Mouse (Mus musculus): ENCODE results near the gene Slc44a3.
A peak's percentile ranks its signal among the peaks of the same experiment; 100 is the strongest.

The Slc44a3 gene

DNA sequence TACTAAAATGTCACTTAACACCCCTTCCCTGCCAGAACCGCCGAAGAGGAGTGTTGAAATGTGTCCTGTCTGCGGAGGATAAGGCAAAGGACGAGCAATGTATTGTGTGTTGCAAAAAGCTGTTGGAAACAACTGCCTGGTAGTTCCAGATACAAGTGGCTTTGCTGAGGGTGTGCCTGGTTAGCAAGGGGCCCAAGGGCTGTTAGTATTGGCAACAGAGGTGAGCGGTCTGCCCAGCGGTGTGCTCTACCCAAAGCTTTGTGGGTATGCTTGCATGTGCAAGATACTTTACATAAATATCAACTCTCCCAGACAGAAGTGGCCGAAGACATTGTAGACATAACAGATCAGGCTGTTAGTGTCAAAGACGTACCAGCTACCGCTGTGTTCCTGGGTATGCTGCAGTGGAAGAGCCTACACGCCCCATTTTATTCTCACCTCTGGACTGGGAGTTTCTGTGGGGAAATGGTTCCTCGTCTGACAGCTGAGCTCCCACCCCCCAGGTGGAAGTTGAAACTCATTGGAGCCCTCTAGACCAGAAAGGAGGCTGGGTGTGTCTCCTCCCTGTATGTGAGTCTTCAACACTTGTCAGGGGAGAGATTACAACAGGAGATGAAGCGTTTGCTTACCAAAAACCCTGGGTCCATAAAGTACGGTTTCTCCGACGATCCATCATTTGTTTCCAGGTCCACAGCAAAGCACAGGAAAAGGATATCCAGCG, 71.6 kb downstream of the Slc44a3 start:
- DNase-seq (ENCODE audit: low read depth, low spot score) = no peak

DNA sequence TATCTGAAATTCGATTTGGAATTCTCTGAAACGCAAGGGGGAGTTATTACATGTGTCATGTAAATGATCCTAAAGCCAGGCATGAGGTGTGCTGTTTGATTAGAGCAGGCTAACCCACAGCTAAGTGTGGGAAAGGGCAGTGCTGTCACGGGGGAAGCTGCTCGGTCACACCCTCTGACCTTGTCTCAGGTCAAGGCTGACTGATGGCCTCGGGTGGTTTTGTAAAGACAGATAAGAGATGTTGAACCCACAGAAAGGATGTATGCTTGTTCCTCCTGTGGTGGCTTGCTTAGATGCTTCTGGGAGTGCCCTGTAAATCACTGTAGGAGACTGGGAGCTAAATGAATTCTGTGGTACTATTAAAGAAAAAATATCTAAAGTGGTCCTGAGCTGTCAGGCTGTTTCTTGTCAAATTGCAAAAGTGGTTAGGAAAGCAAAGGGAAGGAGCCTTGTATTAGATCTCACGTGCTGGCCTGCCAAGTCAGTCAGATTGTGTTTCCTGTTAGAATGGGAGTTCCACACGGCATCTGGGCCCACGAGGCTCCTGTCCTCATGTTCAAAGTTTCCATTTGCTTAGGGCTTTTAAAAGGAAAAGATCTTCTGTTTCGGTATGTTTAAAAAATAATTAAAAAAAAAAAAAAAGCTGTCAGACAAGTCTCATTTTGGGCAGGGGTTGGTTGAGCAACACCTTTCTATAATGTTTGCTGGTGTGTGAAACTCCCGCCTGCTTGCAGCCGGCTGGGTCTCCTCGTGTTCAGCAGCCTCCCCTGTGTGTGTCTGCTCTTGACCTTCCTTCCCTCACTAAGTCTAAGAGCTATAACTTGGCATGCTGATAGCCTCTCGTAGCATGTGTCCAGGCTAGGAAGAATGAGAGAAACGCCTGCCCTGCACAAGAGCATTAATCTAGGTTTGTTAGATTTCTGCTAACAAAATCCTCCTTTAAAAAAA, 73.4 kb downstream of the Slc44a3 start:
- DNase-seq (ENCODE audit: low read depth, low spot score) = no peak

DNA sequence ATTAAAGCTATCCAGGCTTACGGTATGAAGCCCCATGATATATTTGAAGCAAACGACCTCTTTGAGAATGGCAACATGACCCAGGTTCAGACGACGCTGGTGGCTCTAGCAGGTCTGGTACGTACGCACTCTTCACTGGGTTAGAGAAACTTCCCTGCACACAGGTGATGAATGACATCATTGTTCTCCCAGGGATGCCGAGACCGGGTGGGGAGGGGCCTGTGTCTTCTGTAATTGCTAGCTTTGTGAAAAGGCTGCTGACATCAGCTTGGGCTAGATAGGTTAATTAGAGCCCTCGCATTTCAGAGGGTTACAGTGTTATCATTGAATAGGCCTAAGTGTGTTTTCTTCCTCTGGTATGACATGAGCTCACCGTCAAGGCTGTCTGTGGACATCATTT, 80.8 kb downstream of the Slc44a3 start:
- no peak for DNase-seq (ENCODE audit: low read depth, low spot score)

DNA sequence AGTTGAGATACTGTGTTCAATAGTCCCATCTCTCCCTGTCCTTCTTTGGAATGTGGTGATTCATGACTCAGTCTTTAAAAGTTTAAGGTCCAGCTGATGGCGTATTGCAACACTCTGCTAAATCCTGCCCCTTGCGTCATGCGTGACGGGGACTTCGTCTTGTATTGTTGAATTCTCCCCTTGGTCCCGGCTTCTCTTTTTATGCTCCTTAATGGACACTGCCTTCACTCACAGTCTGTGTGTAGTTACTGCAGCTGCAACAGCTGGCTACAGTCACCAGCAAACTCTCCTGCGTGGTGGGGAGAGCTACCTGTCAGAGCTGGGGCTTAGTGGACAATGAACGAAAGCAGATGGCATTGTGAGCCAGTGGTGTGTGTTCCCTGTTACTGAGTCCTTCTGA, 82.7 kb downstream of the Slc44a3 start:
- DNase-seq (ENCODE audit: low read depth, low spot score) = no peak

GRCm38 (mm10) chr3:121448606-121449005, 83.6 kb downstream of the Slc44a3 start:
- DNase-seq (ENCODE audit: low read depth, low spot score) = no peak

DNA sequence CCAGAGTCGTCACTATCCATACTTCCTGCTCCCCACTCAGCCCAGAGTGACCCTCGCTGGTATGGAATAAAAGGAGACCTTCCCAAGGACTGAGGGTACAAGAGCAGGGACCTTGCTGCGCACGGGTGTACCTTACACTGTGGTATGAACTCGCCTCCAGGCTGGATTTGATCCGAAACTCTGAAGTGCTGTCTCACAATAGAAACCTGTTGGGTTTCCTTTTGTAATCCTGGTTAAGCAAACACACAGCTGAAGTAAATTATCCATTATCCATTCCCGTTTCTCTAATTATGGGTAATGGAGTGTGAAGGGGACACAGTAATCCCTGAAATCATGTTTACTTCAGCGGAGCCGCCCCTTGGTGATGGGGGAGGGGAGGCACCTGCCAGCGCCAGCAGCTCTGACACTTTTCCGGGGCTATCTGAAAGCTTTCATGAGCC, 84.2 kb downstream of the Slc44a3 start:
- DNase-seq (ENCODE audit: low read depth, low spot score) = no peak

- no peak for DNase-seq (ENCODE audit: low read depth, low spot score)
Measured at GRCm38 (mm10) chr3:121446454-121446853, 85.8 kb downstream of the Slc44a3 start.

DNA sequence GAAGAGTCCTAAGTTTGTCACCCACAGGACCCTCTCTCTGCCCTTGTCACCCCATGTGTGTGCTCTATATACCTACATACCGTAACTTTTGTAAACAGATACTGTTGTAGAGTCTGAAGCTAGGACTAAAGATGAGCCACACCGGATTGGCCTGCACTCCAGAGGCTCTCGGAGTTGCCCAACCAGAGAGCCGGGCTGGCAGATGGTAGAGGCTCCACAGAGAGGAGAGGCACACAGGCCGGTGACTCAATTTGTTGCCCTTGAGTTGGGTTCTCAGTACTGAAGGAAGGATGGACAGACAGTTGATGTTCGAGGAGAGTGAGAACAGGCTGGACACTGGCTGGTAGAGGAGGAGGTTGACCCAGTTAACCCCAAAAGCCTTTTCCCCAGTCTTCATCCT, 87.8 kb downstream of the Slc44a3 start:
- DNase-seq (ENCODE audit: low read depth, low spot score) = no peak

GRCm38 (mm10) chr3:121443861-121444271, 88.3 kb downstream of the Slc44a3 start:
- DNase-seq (ENCODE audit: low read depth, low spot score) = no peak

DNA sequence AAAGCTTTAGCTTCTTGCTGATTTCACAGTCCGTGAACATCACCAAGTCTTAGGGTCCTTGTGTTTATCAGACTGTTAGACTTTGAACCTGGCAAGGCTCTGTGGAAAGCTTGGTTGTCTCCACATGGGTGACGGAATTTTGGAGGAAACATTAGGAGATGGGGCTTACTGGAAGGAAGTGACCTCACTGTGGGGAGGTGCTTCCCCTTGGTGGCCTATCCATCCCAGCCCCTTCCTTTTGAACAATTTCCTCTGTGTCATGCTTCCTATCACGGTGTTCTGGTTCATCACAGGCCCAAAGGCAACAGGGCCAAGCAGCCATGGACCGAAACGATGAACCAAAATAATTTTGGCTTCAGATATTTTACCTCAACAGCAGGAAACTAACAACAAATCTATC, 89.9 kb downstream of the Slc44a3 start:
- no peak for DNase-seq (ENCODE audit: low read depth, low spot score)

- DNase-seq (ENCODE audit: low read depth, low spot score) = no peak
Measured at GRCm38 (mm10) chr3:121441504-121441903, 90.7 kb downstream of the Slc44a3 start.

DNA sequence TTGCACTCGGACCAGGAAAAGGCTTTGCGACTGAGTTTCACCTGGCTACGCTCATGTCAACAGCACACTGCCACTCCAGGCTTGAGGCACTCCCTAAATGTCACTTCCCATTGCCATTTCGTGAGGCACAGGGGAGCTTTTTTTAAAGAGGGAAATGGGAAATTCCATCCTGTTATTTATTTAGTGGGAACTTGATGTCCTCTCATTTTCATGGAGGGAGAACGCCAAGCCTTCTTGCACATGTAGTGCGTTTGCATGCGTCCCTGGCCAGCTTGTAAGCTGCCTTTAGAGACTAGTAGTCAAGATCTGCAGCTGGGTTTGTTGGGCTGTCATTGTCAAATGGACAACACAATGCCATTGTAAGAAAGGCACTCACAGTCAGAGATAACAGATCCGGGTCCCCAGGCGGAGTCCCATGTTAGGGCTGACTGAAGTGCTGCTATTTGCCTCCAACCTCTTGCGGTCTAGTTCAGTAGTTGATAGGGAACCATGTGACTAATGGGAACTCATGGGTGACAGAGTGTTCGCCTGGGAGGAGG, 92.5 kb downstream of the Slc44a3 start:
- peak; percentile 32 for DNase-seq (ENCODE audit: low read depth, low spot score)

DNA sequence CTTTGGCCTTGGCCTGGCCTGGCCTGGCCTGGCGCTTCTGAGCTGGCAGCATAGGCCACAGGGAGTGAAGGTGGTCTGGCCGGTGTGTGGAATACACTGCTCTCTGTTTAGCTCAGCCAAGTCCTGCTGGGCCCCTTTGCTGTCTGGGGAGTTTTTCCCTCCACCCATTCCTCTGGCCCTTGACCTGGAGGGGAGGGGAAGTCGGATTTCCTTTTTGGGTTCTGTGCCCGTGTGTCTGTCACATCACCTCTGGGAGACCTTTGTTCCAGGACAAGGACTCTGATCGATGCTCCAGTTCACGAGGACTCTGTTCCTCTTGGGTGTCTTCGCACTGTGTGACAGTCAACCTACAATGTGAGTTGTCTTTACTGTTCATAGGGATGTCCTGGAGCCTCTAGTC, 94.2 kb downstream of the Slc44a3 start:
- DNase-seq (ENCODE audit: low read depth, low spot score) = no peak

GRCm38 (mm10) chr3:121437070-121437469, 95.1 kb downstream of the Slc44a3 start:
- no peak for DNase-seq (ENCODE audit: low read depth, low spot score)

DNA sequence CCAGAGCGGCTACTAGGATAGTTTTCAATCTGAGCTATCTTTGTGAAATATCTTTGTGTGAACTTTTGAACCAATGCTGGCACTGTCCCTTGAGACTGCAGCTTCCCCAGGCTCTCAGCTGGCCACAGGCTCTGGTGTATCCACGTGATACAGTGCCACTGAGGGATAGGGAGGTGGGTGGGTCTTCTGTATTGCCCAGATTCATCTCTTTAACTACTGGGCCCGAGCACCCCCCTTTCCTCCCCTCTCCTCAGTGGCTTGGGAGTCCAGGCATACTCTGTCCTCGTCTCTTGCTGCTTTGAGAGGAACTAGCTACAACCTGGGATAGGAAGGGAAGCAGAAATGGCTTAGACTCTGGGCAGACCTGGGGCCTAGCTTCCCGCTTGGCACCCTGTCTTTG, 96.9 kb downstream of the Slc44a3 start:
- no peak for DNase-seq (ENCODE audit: low read depth, low spot score)

GRCm38 (mm10) chr3:121433968-121434533, 98.2 kb downstream of the Slc44a3 start:
- peak; percentile 67 for DNase-seq (ENCODE audit: low read depth, low spot score)

- no peak for DNase-seq (ENCODE audit: low read depth, low spot score)
Measured at GRCm38 (mm10) chr3:121433359-121433758, 98.8 kb downstream of the Slc44a3 start.

GRCm38 (mm10) chr3:121430289-121430936, 101.8 kb downstream of the Slc44a3 start:
- no peak for DNase-seq (ENCODE audit: low read depth, low spot score)

GRCm38 (mm10) chr3:121429469-121429868, 102.7 kb downstream of the Slc44a3 start:
- no peak for DNase-seq (ENCODE audit: low read depth, low spot score)

DNA sequence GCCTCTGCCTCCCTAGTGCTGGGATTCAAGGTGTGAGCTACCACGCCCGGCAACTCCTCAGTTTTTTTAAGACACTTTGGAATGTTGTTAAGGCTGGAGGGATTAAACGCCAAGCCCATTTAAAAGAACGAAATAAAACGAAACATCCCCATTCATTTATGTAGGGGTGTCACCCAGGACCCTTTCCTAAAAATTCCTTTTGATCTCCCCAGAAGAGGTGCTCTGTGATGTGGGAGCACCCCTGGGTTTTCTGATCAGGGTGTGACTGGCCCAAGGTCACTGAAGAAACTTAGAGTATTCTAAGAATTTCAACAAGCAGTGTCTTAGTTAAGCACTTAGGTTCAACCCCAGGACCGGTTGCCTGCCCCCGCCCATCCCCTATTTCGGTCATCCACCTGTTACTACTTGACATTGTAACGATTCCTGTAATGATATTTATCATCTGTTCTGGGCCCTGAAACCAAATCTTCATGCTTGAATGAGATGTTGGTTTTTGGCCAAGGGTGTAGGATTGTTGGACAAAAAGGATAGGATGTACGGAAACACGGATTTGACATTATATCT, 103.4 kb downstream of the Slc44a3 start:
- DNase-seq (ENCODE audit: low read depth, low spot score) = no peak

- DNase-seq (ENCODE audit: low read depth, low spot score) = no peak
Measured at GRCm38 (mm10) chr3:121428230-121428629, 104.0 kb downstream of the Slc44a3 start.

Measured in skeletal muscle tissue, adult 2 months (tissue).